Mouse (Mus musculus): Measurements from ENCODE around the gene Lgals9. TPM values are rescaled to one million over a fixed set of nuclear protein-coding genes. Genes with fewer than 3 reads are reported as not detected.
"Not testable (repeated sequence)": the region's sequence is repeated elsewhere in the genome, so short reads cannot be mapped to it uniquely, and the experiment has no call there.

Gene Lgals9
- polyA plus RNA-seq, 1 experiment from 2014 or later = 2.6 TPM

- no peak for DNase-seq (ENCODE audit: low spot score)
- H3K27ac ChIP-seq (replicated peaks) = no peak overlapping the region
These were observed 19.3 kb upstream of the Lgals9 start for GRCm38 (mm10) chr11:79003769-79004638.

GRCm38 (mm10) chr11:79003053-79003768, 18.5 kb upstream of the Lgals9 start:
- DNase-seq (ENCODE audit: low spot score) = no peak
- 87% methylated on average over 11 of the region's 11 CpGs for WGBS
- Histone ChIP-seq H3K9me3 (replicated peaks) (no peaks in the 10 kb centered on the region), H3K4me1 (peaks cover 9% of the 10 kb centered on the region), H3K27me3 (ENCODE audit: low read depth, poor library complexity, severe bottlenecking) (no peaks in the 10 kb centered on the region), H3K27ac (replicated peaks) (no peak overlapping the region), H3K36me3 (no peaks in the 10 kb centered on the region), H3K4me3 (no peak overlapping the region)

More at GRCm38 (mm10) chr11:79003769-79004638, 19.3 kb upstream of the Lgals9 start:
- Histone ChIP-seq H3K36me3 (no peaks in the 10 kb centered on the region), H3K9me3 (replicated peaks) (no peaks in the 10 kb centered on the region), H3K27me3 (ENCODE audit: low read depth, poor library complexity, severe bottlenecking) (no peaks in the 10 kb centered on the region), H3K4me3 (no peak overlapping the region), H3K4me1 (peaks cover 7% of the 10 kb centered on the region)
- WGBS = 87% methylated on average over 10 of the region's 10 CpGs

- H3K36me3 ChIP-seq = no peaks in the 10 kb centered on the region
- no peaks in the 10 kb centered on the region for H3K27me3 ChIP-seq (ENCODE audit: low read depth, poor library complexity, severe bottlenecking)
- H3K27ac ChIP-seq (replicated peaks) = peak overlapping the region; percentile 55
- WGBS = 77% methylated on average over 5 of the region's 5 CpGs
- peaks cover 2% of the 10 kb centered on the region; the same call in 1 of the 2 replicates for H3K9me3 ChIP-seq (replicated peaks)
- H3K4me3 ChIP-seq = no peak overlapping the region
- DNase-seq (ENCODE audit: low spot score) = no peak
- H3K4me1 ChIP-seq = peaks cover 9% of the 10 kb centered on the region
These were observed 17.8 kb upstream of the Lgals9 start for GRCm38 (mm10) chr11:79002551-79002951.

GRCm38 (mm10) chr11:79001871-79002270, 17.1 kb upstream of the Lgals9 start:
- Histone ChIP-seq H3K4me1 (peaks cover 9% of the 10 kb centered on the region), H3K27ac (replicated peaks) (no peak overlapping the region), H3K36me3 (no peaks in the 10 kb centered on the region), H3K4me3 (no peak overlapping the region), H3K9me3 (replicated peaks) (peaks cover 8% of the 10 kb centered on the region; the same call in 1 of the 2 replicates), H3K27me3 (ENCODE audit: low read depth, poor library complexity, severe bottlenecking) (no peaks in the 10 kb centered on the region)
- 89% methylated on average over 4 of the region's 4 CpGs for WGBS
- DNase-seq (ENCODE audit: low spot score) = no peak

- Histone ChIP-seq H3K27ac (replicated peaks) (no peak overlapping the region), H3K9me3 (replicated peaks) (peaks cover 17% of the 10 kb centered on the region), H3K4me1 (peaks cover 9% of the 10 kb centered on the region), H3K36me3 (no peaks in the 10 kb centered on the region), H3K27me3 (ENCODE audit: low read depth, poor library complexity, severe bottlenecking) (no peaks in the 10 kb centered on the region), H3K4me3 (no peak overlapping the region)
- DNase-seq (ENCODE audit: low spot score) = no peak
- WGBS = 53% methylated on average over 6 of the region's 6 CpGs
These were observed 14.4 kb upstream of the Lgals9 start for GRCm38 (mm10) chr11:78999118-78999517.

- DNase-seq (ENCODE audit: low spot score); H3K4me1 ChIP-seq; H3K27ac ChIP-seq (replicated peaks); H3K36me3 ChIP-seq; H3K4me3 ChIP-seq; H3K27me3 ChIP-seq (ENCODE audit: low read depth, poor library complexity, severe bottlenecking): not testable (repeated sequence)
- WGBS = 80% methylated on average over 5 of the region's 5 CpGs
- peaks cover 29% of the 10 kb centered on the region for H3K9me3 ChIP-seq (replicated peaks)
These were observed 6.3 kb upstream of the Lgals9 start for GRCm38 (mm10) chr11:78990875-78991543.

- no peak for DNase-seq (ENCODE audit: low spot score)
- Histone ChIP-seq H3K4me1 (no peaks in the 10 kb centered on the region), H3K36me3 (no peaks in the 10 kb centered on the region), H3K9me3 (replicated peaks) (peaks cover 22% of the 10 kb centered on the region), H3K4me3 (no peak overlapping the region), H3K27ac (replicated peaks) (no peak overlapping the region), H3K27me3 (ENCODE audit: low read depth, poor library complexity, severe bottlenecking) (no peaks in the 10 kb centered on the region)
- 91% methylated on average over 9 of the region's 9 CpGs for WGBS
These were observed 5.3 kb upstream of the Lgals9 start for GRCm38 (mm10) chr11:78990096-78990495.

GRCm38 (mm10) chr11:78989206-78989605, 4.5 kb upstream of the Lgals9 start:
- 93% methylated on average over 11 of the region's 11 CpGs for WGBS
- not testable (repeated sequence) for DNase-seq (ENCODE audit: low spot score); H3K27ac ChIP-seq (replicated peaks); H3K27me3 ChIP-seq (ENCODE audit: low read depth, poor library complexity, severe bottlenecking); H3K4me3 ChIP-seq; H3K4me1 ChIP-seq; H3K36me3 ChIP-seq
- peaks cover 22% of the 10 kb centered on the region for H3K9me3 ChIP-seq (replicated peaks)

- Histone ChIP-seq H3K9me3 (replicated peaks) (peaks cover 14% of the 10 kb centered on the region), H3K27ac (replicated peaks) (no peak overlapping the region), H3K4me1 (no peaks in the 10 kb centered on the region), H3K27me3 (ENCODE audit: low read depth, poor library complexity, severe bottlenecking) (no peaks in the 10 kb centered on the region), H3K4me3 (no peak overlapping the region), H3K36me3 (no peaks in the 10 kb centered on the region)
- no peak for DNase-seq (ENCODE audit: low spot score)
- WGBS = 94% methylated on average over 10 of the region's 10 CpGs
These were observed 1.7 kb upstream of the Lgals9 start for GRCm38 (mm10) chr11:78986311-78987002.

GRCm38 (mm10) chr11:78985505-78985904, 759 bp upstream of the Lgals9 start:
- H3K27me3 ChIP-seq (ENCODE audit: low read depth, poor library complexity, severe bottlenecking) = no peaks in the 10 kb centered on the region
- peaks cover 10% of the 10 kb centered on the region for H3K9me3 ChIP-seq (replicated peaks)
- H3K4me1 ChIP-seq = no peaks in the 10 kb centered on the region
- no peak for DNase-seq (ENCODE audit: low spot score)
- H3K36me3 ChIP-seq = no peaks in the 10 kb centered on the region
- no peak overlapping the region for H3K4me3 ChIP-seq
- H3K27ac ChIP-seq (replicated peaks) = no peak overlapping the region

- H3K9me3 ChIP-seq (replicated peaks) = no peaks in the 10 kb centered on the region
- WGBS = 84% methylated on average over 7 of the region's 7 CpGs
- no peaks in the 10 kb centered on the region for H3K4me1 ChIP-seq
- no peaks in the 10 kb centered on the region for H3K36me3 ChIP-seq
- DNase-seq (ENCODE audit: low spot score) = no peak
- no peak overlapping the region for H3K4me3 ChIP-seq
- no peaks in the 10 kb centered on the region for H3K27me3 ChIP-seq (ENCODE audit: low read depth, poor library complexity, severe bottlenecking)
- H3K27ac ChIP-seq (replicated peaks) = no peak overlapping the region
These were observed 1.2 kb downstream of the Lgals9 start for GRCm38 (mm10) chr11:78983539-78983938.

- 89% methylated on average over 12 of the region's 12 CpGs for WGBS
These were observed 2.0 kb downstream of the Lgals9 start for GRCm38 (mm10) chr11:78982513-78983291.

More at GRCm38 (mm10) chr11:78982513-78983291, 2.0 kb downstream of the Lgals9 start:
- DNase-seq (ENCODE audit: low spot score) = no peak
- H3K27ac ChIP-seq (replicated peaks) = no peak overlapping the region
- no peaks in the 10 kb centered on the region for H3K4me1 ChIP-seq
- no peaks in the 10 kb centered on the region for H3K9me3 ChIP-seq (replicated peaks)
- no peaks in the 10 kb centered on the region for H3K36me3 ChIP-seq
- H3K4me3 ChIP-seq = no peak overlapping the region
- no peaks in the 10 kb centered on the region for H3K27me3 ChIP-seq (ENCODE audit: low read depth, poor library complexity, severe bottlenecking)
